Mouse (Mus musculus): Measurements from ENCODE around the gene Ripor2.
A peak's percentile ranks its signal among the peaks of the same experiment; 100 is the strongest.

Ripor2 gene

GRCm38 (mm10) chr13:24581833-24582232 is at the start of gene Ripor2:
TSS of gene Ripor2 (plus strand) at chr13:24582189.
- Histone ChIP-seq H3K36me3 (ENCODE audit: insufficient read depth, low read length) (no peaks in the 10 kb centered on the region), H3K9me3 (ENCODE audit: low read length) (no peaks in the 10 kb centered on the region), H3K27me3 (ENCODE audit: insufficient read depth, low read length) (peaks cover 10% of the 10 kb centered on the region; the same call in 1 of the 2 replicates), H3K4me1 (replicated peaks; ENCODE audit: low read depth, low read length) (no peaks in the 10 kb centered on the region), H3K4me3 (replicated peaks; ENCODE audit: low read length) (no peak within 1 kb of the TSS)
- TF ChIP-seq NANOG (IDR thresholded peaks at IDR 0.05; ENCODE audit: borderline replicate concordance, low read length) (no peak), POU5F1 (IDR thresholded peaks at IDR 0.05; ENCODE audit: borderline replicate concordance, low read length) (no peak), CTCF (conservative IDR thresholded peaks at IDR 0.05; ENCODE audit: low read length) (no peak)

GRCm38 (mm10) chr13:24536531-24537167 is 45.3 kb upstream of the Ripor2 start:
- TF ChIP-seq CTCF (conservative IDR thresholded peaks at IDR 0.05; ENCODE audit: low read length) (no peak), POU5F1 (IDR thresholded peaks at IDR 0.05; ENCODE audit: borderline replicate concordance, low read length) (no peak), NANOG (IDR thresholded peaks at IDR 0.05; ENCODE audit: borderline replicate concordance, low read length) (no peak)
- H3K4me3 ChIP-seq (replicated peaks; ENCODE audit: low read length): no peak overlapping the region
- no peaks in the 10 kb centered on the region for H3K36me3 ChIP-seq (ENCODE audit: insufficient read depth, low read length)
- no peaks in the 10 kb centered on the region for H3K9me3 ChIP-seq (ENCODE audit: low read length)
- no peaks in the 10 kb centered on the region for H3K4me1 ChIP-seq (replicated peaks; ENCODE audit: low read depth, low read length)
- H3K27me3 ChIP-seq (ENCODE audit: insufficient read depth, low read length): peaks cover 4% of the 10 kb centered on the region; the same call in 1 of the 2 replicates

DNA sequence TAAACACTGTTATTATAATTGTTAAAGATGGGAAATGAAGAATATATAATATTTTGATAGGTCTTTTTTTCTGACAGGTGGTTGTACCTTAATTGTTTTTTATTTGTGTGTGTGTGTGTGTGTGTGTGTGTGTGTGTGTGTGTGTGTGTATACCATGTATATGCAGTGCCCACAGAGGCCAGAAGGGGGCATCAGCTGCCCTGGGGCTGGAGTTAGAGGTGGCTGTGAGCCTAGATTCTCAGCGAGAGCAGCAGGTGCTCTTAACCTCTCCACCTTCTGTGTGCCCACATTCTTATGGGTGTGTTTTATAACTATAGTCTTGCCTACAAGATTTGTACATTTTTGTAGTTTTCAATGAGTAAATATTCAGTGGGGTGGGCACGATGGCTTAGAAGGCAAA is 44.0 kb upstream of the Ripor2 start:
- no peak overlapping the region for H3K4me3 ChIP-seq (replicated peaks; ENCODE audit: low read length)
- no peaks in the 10 kb centered on the region for H3K9me3 ChIP-seq (ENCODE audit: low read length)
- TF ChIP-seq CTCF (conservative IDR thresholded peaks at IDR 0.05; ENCODE audit: low read length): peak; percentile 51
- no peak for TF ChIP-seq POU5F1 (IDR thresholded peaks at IDR 0.05; ENCODE audit: borderline replicate concordance, low read length)
- no peaks in the 10 kb centered on the region for H3K4me1 ChIP-seq (replicated peaks; ENCODE audit: low read depth, low read length)
- no peaks in the 10 kb centered on the region for H3K36me3 ChIP-seq (ENCODE audit: insufficient read depth, low read length)
- H3K27me3 ChIP-seq (ENCODE audit: insufficient read depth, low read length): peaks cover 4% of the 10 kb centered on the region; the same call in 1 of the 2 replicates

DNA sequence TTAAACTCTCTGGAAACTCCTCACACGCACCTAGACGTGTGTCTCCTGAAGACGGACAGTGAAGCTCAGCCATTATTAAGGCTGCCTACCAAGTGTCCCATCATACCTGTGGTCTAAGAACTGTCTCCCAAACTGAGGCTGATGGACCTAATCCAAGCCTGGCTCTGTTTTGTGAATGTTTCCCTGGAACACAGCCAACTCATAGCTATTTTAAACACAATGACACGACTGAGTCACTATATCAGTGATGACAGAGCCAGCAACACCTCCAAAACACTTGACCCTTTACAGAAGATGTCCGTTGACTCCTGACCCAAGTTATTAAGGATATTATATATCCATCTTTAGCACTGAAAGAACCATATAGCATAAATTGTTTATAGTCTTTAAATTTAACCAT is 43.0 kb upstream of the Ripor2 start:
- Histone ChIP-seq H3K36me3 (ENCODE audit: insufficient read depth, low read length) (no peaks in the 10 kb centered on the region), H3K27me3 (ENCODE audit: insufficient read depth, low read length) (peaks cover 4% of the 10 kb centered on the region; the same call in 1 of the 2 replicates), H3K9me3 (ENCODE audit: low read length) (no peaks in the 10 kb centered on the region), H3K4me1 (replicated peaks; ENCODE audit: low read depth, low read length) (no peaks in the 10 kb centered on the region), H3K4me3 (replicated peaks; ENCODE audit: low read length) (no peak overlapping the region)
- TF ChIP-seq POU5F1 (IDR thresholded peaks at IDR 0.05; ENCODE audit: borderline replicate concordance, low read length) (no peak), NANOG (IDR thresholded peaks at IDR 0.05; ENCODE audit: borderline replicate concordance, low read length) (no peak), CTCF (conservative IDR thresholded peaks at IDR 0.05; ENCODE audit: low read length) (no peak)

DNA sequence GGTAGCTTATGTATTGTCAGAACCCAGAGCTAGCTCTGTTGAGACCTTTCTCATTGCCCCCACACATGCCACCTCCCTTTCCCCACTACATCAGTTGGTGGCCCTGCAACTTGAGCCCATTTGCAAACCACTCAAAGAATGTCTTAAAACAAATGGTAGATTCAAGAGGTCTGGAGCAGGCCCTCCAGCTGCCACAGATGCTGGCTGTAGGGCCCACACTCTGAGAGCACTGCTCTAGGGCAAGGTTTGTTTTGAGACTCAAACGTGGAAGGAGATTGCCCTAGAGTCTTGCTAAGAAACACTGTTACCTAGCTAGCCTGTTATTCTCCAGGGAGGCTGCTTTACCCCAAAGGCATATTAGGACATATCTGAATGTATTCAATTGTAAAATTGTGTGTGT is 36.3 kb upstream of the Ripor2 start:
- H3K4me1 ChIP-seq (replicated peaks; ENCODE audit: low read depth, low read length): peaks cover 14% of the 10 kb centered on the region
- no peak overlapping the region for H3K4me3 ChIP-seq (replicated peaks; ENCODE audit: low read length)
- H3K27me3 ChIP-seq (ENCODE audit: insufficient read depth, low read length): no peaks in the 10 kb centered on the region
- H3K9me3 ChIP-seq (ENCODE audit: low read length): 0 out of 2 replicates have a peak, but pooled peaks cover 4% of the 10 kb centered on the region
- no peak for TF ChIP-seq NANOG (IDR thresholded peaks at IDR 0.05; ENCODE audit: borderline replicate concordance, low read length)
- TF ChIP-seq POU5F1 (IDR thresholded peaks at IDR 0.05; ENCODE audit: borderline replicate concordance, low read length): no peak
- no peak for TF ChIP-seq CTCF (conservative IDR thresholded peaks at IDR 0.05; ENCODE audit: low read length)
- no peaks in the 10 kb centered on the region for H3K36me3 ChIP-seq (ENCODE audit: insufficient read depth, low read length)

- peaks cover 19% of the 10 kb centered on the region for H3K4me1 ChIP-seq (replicated peaks; ENCODE audit: low read depth, low read length)
- H3K9me3 ChIP-seq (ENCODE audit: low read length): 0 out of 2 replicates have a peak, but pooled peaks cover 4% of the 10 kb centered on the region
- TF ChIP-seq POU5F1 (IDR thresholded peaks at IDR 0.05; ENCODE audit: borderline replicate concordance, low read length) (no peak), NANOG (IDR thresholded peaks at IDR 0.05; ENCODE audit: borderline replicate concordance, low read length) (no peak)
- no peaks in the 10 kb centered on the region for H3K27me3 ChIP-seq (ENCODE audit: insufficient read depth, low read length)
- no peak overlapping the region for H3K4me3 ChIP-seq (replicated peaks; ENCODE audit: low read length)
- no peaks in the 10 kb centered on the region for H3K36me3 ChIP-seq (ENCODE audit: insufficient read depth, low read length)
Measured at GRCm38 (mm10) chr13:24546801-24547459, 35.1 kb upstream of the Ripor2 start.

DNA sequence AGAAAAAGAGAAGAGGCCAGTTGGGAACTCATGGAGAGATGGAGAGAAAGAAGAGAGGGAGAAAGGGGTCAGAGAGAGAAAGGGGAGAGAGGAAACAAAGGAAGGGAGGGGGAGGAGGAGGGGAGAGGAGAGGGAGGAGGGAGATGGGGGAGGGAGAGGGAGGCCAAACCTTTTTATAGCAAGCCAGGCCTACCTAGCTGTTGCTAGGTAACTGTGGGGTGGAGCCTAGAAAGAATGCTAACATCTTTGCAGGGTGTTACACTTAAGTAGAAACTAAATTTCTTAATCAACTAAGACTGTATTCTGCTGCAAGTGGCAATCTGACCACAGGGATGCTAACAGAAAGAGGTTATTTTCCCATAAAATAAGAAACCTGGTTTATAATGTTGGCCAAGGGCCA is 33.1 kb upstream of the Ripor2 start:
- peaks cover 19% of the 10 kb centered on the region for H3K4me1 ChIP-seq (replicated peaks; ENCODE audit: low read depth, low read length)

DNA sequence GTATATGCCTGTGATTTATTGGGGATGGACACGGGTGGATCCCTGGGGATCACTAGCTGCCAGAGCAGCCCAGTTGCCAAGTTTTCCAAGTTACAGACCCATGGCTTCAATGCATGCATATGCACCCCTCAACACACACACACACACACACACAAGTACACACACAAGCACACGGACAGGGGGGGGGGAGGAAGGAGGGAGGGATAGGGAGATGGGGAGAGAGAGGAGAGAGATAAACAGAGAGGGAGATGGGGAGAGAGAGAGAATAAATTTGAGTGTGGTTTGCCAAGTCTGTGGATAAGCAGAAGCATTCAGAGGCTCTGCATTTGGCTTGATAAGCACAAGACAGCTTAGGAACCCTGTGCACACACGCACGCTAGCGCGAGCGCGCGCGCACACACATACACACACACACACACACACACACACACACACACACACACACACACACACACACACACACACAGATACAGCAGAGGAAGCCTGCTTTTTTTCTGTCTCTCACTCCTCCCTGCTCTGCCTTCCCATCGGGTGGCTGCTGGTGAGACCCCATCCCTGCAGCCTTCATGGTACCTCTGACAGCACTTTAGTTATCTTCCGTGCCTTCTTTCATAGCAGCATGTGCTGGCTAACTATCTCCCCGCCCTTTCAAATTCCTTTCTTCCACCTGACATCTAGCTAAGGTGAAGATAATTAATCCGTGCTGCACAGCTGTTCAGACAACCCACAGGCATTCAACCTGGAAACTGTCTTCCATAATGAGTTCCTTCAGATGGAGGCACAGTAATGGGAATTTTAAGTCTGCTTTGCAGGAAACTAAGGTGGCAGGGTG is 30.7 kb upstream of the Ripor2 start:
- Histone ChIP-seq H3K9me3 (ENCODE audit: low read length) (0 out of 2 replicates have a peak, but pooled peaks cover 2% of the 10 kb centered on the region), H3K27me3 (ENCODE audit: insufficient read depth, low read length) (0 out of 2 replicates have a peak, but pooled peaks cover 6% of the 10 kb centered on the region), H3K4me3 (replicated peaks; ENCODE audit: low read length) (no peak overlapping the region), H3K4me1 (replicated peaks; ENCODE audit: low read depth, low read length) (peaks cover 19% of the 10 kb centered on the region), H3K36me3 (ENCODE audit: insufficient read depth, low read length) (no peaks in the 10 kb centered on the region)
- TF ChIP-seq NANOG (IDR thresholded peaks at IDR 0.05; ENCODE audit: borderline replicate concordance, low read length) (no peak), POU5F1 (IDR thresholded peaks at IDR 0.05; ENCODE audit: borderline replicate concordance, low read length) (no peak), CTCF (conservative IDR thresholded peaks at IDR 0.05; ENCODE audit: low read length) (no peak)

More for the DNA sequence above, 33.1 kb upstream of the Ripor2 start:
- Histone ChIP-seq H3K36me3 (ENCODE audit: insufficient read depth, low read length) (no peaks in the 10 kb centered on the region), H3K9me3 (ENCODE audit: low read length) (0 out of 2 replicates have a peak, but pooled peaks cover 4% of the 10 kb centered on the region), H3K27me3 (ENCODE audit: insufficient read depth, low read length) (no peaks in the 10 kb centered on the region), H3K4me3 (replicated peaks; ENCODE audit: low read length) (no peak overlapping the region)
- TF ChIP-seq NANOG (IDR thresholded peaks at IDR 0.05; ENCODE audit: borderline replicate concordance, low read length) (no peak), CTCF (conservative IDR thresholded peaks at IDR 0.05; ENCODE audit: low read length) (no peak), POU5F1 (IDR thresholded peaks at IDR 0.05; ENCODE audit: borderline replicate concordance, low read length) (no peak)
